Mouse (Mus musculus): ENCODE data around the gene Trdmt1.
"Not testable (repeated sequence)": the region's sequence is repeated elsewhere in the genome, so short reads cannot be mapped to it uniquely, and the experiment has no call there.

Trdmt1 gene

DNA sequence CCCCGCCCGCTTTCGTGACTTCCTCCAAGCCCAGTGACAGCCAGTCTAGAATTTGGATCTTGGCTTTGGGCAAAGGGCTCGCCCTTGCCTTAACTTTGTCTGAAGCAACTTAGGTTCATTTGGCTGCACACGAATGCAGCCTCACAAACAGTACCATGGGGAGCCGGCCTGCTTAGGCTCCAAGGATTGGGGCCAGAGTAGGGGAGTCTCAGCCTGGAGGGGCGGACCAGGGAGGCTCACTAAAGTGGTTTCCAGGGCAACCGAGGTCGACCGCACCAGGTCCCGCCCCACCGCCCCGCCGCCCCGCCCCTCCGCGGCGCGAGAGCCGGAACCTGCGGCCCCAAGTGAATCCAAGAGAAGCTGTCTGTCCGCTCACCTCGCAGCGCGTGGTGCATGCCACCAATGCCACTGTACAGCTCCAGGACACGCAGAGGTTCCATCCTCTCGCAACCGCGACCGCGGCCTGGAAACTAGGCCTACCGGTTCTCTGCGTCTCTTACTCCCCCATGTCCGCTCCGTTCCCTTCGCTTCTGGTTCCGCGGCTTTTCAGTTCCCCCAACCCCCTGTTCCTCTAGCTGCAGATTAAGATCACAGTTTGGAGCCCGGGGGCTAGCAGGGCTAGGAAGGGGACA is at the start of gene Trdmt1:
Trdmt1 (minus strand) TSS at position 476 of the 632 bp plus-strand sequence.
- DNase-seq: peak; percentile 72 to 78

DNA sequence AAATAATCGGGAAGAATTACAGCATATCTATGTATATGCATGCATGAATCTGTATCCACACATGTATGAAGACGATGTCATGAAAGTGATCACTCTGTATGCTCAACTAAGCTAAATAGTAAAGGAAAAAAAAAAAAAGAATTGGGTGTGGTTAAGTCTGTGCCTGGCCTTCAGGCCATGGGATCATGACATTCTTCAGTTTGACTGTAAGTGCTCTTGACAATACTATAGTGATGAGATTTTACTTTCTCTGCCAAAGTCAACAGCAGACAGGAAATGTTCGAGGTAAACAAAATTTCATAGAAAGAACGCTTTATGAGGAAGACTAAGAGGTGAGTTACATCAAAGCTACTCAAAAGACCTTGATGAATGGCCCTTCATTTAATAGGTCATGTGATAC is 48.9 kb upstream of the Trdmt1 start:
- no peak for DNase-seq

DNA sequence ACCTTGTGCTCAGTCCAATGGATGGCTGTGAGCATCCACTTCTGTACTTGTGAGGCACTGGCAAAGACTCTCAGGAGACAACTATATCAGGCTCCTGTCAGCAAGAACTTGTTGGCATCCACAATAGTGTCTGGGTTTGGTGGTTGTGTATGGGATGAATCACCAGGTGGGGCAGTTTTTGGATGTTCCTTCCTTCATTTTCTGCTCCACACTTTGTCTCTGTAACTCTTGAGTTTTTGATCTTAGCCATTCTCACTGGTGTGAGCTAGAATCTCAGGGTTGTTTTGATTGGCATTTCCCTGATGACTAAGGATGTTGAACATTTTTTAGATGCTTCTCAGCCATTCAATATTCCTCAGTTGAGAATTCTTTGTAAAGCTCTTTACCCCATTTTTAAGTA is 39.3 kb upstream of the Trdmt1 start:
- DNase-seq: not testable (repeated sequence)

DNA sequence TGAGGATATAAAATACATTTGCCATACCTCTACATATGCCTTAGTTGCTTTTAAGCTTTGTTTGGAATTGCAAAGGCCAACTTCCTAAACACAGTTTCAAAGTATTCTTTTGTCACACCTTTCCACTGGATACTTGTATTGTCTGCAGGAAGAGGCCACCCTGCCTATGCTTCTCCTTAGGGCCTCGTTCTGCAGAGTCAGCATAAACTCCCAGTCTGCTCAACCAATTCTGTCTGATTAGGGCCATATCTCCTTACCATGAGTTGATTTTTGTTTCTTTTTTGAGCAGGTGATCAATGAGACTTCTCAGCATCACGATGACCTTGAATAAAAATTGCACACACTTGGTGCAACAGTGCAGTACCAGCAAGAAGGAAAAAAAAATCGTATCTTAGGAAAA is 37.7 kb upstream of the Trdmt1 start:
- DNase-seq: no peak

DNA sequence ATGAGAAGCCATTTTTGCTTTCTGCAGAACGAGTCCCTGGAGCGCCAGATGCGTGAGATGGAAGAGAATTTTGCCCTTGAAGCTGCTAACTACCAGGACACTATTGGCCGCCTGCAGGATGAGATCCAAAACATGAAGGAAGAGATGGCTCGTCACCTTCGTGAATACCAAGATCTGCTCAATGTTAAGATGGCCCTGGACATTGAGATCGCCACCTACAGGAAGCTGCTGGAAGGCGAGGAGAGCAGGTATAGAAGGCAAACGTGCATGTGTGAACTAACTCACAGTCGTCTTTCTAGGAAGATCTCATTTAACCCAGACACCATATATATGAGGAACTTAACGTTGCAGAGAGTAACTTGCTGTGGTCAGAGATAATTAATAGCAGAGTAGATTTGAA is 35.5 kb upstream of the Trdmt1 start:
- DNase-seq: no peak

DNA sequence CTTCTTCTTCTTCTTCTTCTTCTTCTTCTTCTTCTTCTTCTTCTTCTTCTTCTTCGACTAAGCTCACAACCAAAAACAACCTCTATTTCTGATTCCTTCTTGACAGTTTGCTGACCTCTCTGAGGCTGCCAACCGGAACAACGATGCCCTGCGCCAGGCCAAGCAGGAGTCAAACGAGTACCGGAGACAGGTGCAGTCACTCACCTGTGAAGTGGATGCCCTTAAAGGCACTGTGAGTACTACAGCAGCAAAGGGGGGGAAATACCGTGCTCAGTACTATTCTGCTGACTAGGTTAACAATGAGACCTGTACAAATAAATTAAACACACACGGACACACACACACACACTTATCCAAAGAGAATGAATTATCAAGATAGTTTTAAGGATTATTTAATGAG is 34.8 kb upstream of the Trdmt1 start:
- no peak for DNase-seq

DNA sequence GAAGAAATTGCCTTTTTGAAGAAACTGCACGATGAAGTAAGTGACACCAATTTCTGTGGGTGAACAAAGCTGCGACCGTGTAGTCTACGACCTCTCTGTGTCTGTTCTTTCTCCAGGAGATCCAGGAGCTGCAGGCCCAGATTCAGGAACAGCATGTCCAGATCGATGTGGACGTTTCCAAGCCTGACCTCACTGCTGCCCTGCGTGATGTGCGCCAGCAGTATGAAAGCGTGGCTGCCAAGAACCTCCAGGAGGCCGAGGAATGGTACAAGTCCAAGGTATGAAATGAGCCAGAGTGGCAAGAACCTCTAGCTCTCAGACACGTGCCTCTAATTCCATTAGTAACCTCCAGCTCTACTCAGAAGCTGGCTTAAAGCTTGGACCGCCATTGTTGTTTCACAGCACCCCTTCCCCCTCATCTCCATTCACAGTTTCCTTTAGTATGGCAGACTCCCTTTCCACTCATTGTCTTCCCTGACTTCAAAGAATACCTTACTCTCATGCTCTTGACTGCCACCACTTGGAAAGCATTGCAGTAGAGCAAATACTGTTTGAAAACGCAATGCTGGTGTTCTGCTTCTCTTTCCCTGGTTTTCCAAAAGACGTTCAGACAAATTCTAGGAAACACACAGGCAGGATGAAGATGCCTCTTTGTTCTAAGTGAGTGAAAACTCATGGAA is 34.1 kb upstream of the Trdmt1 start:
- peak; percentile 16 to 41 for DNase-seq

DNA sequence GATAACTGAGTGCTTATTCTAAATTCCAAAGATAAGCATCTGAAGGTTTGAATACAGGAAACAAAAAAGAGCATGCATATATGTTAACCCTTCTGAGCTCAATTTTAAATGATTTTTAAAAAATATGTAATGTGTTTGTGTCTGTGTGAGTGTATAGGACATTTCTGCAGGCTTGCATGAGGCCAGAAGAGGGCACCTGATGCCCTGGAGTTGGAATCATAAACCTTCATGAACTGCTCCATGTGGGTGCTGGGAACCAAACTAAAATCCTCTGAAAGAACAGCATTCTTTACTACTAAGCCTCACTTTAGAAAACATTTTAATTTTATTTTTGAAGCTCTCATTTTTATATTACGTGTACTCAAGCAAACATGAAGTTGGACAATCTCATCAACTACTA is 32.9 kb upstream of the Trdmt1 start:
- no peak for DNase-seq

DNA sequence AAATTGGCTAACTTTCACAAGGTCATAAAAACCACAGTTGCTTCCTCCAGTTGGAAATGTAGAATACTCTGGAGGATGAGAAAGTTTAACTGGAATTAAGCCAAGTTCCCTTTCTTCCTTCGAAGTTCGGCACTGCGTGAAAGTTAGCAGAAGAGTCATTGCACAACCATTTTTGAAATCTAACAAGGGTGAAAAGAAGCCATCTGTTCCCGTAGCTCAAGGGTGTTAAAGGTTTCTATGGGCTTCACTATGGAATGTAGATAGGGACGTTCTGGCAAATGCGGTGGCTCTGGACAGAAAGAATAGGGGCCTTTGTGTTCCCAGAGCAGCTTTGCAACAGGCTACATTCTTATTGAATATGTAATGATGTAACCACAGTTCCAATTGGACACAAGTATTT is 31.5 kb upstream of the Trdmt1 start:
- DNase-seq: no peak

DNA sequence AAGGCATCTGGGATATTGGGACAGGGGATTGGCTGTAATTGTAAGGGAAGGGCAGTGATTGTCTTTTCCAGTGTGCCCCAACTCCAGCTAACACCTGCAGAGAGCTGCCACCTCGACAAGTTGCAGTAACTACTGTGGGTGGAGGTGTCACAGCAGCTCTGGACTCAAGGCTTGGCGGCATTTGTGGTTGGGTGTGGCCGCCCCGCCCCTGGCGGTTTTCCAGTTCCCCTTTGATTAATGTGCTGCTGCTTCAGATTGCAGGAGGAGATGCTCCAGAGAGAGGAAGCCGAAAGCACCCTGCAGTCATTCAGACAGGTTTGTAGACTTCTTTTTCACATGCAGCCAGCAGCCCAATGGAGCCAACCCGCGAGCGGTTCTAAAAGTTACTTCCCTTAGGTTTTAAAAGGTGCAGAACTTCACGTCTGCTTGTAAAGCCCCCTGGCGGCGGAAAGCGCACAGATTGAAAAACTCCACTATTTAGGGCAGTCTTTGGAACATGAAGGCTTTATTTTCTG is 30.9 kb upstream of the Trdmt1 start:
- DNase-seq: peak; percentile 16 to 44

DNA sequence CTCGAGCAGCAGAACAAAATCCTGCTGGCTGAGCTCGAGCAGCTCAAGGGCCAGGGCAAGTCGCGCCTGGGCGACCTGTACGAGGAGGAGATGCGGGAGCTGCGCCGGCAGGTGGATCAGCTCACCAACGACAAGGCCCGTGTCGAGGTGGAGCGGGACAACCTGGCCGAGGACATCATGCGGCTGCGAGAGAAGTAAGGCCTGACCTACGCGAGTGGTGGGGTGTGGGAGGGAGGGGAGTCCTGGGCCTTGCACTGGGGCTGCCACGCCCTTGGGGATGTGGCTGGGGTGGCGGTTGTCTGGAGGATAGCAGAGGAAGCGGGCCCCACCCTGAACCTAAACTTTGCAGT is 30.3 kb upstream of the Trdmt1 start:
- no peak for DNase-seq

DNA sequence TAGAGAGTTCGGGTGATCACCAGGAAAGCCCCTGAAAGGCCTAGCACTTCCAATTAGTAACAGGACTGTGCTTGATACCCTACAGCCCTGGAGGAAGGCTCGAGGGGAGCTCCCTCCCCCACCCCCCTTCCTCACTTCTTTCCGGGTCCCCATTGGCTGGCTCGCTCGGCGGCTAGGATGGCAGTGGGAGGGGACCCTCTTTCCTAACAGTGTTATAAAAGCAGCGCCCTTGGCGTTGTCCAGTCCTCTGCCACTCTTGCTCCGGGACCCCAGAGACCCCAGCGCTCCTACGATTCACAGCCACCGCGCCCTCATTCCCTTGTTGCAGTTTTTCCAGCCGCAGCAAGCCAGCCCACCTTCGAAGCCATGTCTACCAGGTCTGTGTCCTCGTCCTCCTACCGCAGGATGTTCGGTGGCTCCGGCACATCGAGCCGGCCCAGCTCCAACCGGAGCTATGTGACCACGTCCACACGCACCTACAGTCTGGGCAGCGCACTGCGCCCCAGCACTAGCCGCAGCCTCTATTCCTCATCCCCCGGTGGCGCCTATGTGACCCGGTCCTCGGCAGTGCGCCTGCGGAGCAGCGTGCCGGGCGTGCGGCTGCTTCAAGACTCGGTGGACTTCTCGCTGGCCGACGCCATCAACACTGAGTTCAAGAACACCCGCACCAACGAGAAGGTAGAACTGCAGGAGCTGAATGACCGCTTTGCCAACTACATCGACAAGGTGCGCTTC is 29.8 kb upstream of the Trdmt1 start:
- peak; percentile 12 to 47 for DNase-seq

DNA sequence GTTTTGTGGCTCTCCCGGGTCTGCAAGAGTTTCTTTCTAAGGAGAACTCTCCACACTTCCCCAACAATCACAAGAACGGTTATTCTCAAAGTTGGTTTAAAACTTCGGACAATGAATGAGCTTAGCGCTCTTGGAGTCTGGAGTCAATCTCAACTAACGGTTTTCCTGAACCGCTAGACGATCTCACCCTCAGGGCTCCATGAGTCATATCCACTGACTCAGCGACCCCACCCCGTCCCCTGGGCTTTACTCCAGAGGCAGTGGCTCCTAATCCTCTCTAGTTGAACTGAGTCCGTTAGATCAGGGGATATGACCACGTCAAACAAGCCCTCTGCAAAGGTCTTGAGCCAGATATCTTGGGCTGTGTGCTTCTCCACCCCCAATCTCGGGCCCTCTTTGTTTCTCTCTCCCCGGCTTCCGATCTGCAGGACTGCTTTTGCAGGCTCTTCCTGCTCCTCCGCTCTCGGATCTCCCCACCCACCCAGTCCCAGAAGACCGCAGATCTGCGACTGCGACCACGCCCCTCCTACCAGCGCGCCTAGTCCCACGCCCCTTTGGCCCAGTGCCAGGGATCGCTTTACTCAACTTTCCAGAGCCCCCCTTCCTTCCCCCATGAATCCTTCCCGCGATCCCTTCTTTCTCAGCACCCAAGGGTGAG is 29.1 kb upstream of the Trdmt1 start, which contains the start of gene Vim:
Vim (plus strand) TSS at position 520 of the 658 bp plus-strand sequence.
- peak; percentile 28 to 47 for DNase-seq

DNA sequence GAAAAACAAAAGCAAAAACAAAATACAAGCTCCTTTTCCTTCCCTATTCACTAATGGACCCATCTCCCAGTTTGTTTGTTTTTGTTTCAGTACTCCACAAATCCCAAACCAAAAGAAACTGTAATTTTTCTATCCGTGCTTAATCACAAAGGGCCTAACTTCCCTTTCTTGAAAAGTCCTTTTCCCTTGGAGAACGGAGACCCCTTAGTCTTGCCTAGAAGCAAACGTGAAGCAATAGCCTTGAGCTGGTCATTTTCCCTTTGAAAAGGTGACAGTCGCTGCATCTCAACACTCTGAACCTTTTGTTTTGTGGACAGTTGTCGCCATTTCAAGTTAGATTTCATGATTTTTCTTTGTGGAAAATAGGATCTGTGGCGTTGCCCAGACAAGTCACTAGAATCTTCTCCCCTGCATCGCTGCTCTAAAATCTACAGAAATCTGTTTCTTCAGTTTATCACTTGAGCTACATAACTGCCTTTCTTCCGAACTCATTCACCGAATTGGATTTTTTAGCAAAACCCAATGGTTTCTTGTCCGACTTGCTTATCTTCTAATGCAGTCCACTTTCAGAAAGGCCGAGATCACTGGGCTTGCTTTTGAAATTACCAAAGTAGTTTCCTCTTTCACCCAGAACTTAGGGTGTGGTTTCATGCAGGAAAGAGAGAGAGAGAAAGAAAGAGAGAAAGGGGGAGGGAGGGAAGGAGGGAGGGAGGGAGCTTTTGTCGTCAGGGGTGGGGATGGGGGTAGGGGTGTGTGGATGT is 28.4 kb upstream of the Trdmt1 start:
- DNase-seq: no peak

DNA sequence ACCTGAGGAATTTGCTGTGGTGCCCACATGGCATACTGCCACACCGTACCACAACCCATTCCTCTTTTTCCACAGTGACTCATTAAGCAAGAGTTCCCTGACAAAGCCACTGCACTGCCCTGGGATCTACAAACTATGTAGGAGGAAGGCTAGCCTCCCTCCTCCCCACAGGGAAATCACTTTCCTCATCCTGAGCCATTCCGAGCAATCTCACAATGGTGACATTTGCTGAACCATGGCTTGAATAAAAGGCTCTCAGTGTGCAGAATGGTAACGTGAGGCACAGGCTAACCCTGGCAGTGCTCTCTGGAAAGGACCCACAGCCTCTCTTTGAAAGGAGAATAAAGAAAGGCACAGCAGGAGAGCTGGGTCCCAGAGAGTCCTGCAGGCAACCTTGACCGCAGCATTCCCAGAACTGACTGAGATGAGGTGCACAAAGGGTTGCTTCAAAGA is 27.7 kb upstream of the Trdmt1 start:
- no peak for DNase-seq

DNA sequence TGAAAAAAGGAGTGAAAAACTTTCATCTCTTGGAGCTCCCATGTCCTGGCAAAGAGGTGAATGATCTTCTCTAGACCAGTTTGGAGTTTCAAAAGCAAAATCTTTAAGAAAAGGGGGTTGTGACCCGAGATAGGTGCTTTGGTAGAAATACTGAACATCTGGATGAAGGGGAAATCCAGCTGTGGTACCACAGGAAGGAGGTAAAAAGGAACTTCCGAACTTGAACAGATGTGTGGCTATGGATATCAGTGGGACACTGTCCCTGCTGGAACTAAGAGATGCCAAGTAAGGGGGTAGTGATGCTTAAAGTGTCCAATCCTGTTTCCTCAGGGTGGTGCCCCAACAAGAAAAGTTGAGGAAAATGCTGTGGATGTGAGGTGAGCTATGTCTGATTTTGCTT is 25.7 kb upstream of the Trdmt1 start:
- DNase-seq: no peak

DNA sequence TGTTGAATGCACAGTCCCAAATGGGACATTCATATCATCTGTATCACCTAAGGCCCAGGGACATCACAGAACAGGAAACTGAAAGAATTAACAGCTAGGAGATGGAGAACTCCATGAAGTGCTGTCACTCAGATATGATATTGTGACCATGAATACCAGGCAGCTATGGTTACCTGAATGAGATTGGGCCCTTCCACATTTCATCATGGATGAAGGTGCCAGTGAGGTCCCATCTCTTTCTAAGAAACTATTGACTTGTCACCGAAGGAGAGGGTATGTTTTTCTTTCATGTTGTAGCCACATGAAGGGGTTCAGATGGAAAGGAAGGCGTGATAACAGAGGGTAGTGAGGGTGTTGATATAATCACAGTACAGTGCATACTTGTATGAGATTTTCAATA is 15.9 kb upstream of the Trdmt1 start:
- no peak for DNase-seq

DNA sequence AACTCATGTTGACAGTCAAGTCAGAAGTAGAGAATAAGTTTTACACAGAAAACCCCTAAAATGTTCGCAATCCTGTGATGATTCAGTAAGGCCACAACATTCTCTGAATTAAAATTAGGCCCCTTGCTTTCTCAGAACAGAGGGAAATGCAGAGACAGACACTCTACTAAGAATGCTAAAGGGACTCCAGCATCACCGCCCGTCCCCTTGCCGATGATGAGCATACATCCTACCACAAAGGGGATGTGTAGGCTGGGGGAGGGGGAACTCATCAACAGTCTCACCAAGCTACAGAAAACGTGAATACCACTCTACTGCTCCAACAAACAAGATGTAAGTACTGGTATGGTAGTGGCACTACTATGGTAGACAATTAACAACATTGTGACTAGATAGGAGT is 15.3 kb upstream of the Trdmt1 start:
- no peak for DNase-seq

DNA sequence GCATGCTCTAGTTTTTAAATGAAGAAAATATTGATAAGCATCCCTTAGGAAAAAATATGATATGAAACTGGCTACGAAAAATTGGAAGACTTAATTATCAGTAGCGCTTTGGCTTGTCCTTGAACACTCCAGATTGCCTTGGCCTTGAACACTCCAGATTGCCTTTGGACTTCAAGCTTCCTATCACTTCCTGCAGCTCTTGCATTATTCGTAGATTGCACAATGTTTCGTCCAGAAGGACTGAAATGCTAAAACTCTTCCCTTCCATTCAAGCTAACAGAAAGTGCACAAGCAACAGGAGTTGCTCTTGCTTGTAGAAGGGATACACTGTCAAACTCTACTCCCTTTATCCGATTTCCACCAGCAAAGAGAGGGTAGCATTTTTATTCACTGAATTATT is 14.8 kb upstream of the Trdmt1 start:
- DNase-seq: no peak

DNA sequence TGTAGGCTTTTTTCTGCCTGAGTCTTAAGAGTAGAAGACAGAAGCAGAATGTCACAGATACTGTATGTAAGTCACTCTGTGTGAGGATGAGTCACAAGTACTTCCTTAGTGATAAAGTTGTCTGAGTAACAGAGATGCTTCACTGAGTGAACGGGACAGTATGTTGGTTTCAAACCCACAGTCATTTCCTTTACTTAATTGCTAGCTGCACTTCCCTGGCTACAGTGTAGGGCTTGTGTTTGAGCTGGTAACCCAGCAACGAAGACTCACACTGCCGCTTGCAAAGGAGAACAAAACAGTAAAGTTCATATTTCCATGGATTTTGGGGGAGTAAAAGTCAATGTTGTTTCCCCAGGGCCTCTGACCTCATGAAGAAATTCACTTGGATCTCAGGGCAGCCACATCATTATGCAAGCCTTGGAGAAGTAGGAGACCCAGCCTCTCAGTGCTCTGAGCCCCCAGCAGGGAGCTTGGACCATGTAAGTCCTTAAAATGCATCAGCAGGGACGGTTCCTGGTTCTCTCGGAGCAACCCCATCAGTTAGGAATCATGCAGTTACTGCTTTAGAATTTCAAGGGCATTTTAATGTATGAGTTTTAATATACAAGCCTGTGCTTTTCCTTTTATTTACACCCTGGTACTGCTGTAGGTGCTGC is 14.3 kb upstream of the Trdmt1 start:
- DNase-seq: no peak

DNA sequence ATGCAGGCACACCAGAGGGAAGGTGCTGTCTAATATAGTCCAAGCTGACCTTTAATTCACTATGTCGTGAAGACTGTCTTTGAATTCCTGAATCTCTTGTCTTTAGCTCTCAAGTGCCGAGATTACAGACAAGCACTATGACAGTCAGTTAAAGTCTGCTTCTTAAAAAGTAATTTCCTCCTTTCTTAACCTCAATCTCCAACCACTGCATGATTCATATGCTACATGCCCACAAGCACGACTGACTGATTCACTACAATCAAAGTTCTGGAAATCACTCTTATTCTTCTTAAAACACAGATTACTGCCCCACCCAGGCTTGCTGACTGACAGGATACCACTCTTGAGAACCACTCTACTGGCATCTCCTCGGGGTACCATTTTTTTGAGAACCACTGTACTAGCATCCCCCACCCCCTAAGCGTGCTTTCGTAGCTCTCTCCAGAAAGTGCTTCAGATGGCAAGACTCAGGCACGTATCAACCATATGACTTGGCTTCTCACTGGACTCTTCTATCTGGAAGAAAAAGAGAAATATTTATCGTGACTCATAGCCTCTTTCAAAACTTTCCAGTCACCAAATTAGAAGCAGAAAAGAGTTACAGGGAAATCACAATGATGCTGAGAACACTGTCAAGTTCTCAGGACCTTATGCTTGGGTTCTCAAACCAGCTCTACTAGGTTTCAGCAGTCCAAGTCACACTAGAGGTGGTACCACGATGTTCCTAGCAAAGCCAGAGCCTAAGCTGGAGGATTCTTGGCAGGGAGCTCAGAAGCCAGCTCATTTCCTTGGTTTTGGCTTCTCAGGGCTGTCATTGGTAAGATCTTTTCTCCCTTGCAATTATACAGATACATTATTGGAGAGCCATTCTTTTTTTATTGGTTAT is 12.9 kb upstream of the Trdmt1 start:
- no peak for DNase-seq
